Mouse (Mus musculus): Measurements from ENCODE around the gene Cyp4f14. TPM values are rescaled to one million over a fixed set of nuclear protein-coding genes. Genes with fewer than 3 reads are reported as not detected.
"Not testable (repeated sequence)": the region's sequence is repeated elsewhere in the genome, so short reads cannot be mapped to it uniquely, and the experiment has no call there.

The Cyp4f14 gene
- total RNA-seq, 4 experiments from 2014 or later: 4.5 to 7.7 (median 6.4) TPM

DNA sequence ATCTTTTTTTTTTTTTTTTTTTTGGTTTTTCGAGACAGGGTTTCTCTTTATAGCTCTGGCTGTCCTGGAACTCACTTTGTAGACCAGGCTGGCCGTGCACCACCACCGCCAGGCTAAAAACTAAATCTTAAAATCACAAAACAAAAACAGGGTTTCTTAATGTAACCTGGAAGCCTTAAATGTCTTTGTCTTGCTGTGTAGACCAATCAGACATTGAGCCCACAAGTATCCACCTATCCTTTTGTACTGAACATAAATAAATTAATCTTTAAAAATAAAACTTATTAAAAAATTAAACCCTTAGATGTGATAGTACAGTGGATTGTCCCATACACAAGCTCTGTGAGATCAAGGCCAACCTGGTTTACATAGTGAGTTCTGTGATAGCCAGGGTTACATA lies 23.2 kb downstream of the Cyp4f14 start:
- no peak for DNase-seq (ENCODE audit: low spot score in 2 of 2)

DNA sequence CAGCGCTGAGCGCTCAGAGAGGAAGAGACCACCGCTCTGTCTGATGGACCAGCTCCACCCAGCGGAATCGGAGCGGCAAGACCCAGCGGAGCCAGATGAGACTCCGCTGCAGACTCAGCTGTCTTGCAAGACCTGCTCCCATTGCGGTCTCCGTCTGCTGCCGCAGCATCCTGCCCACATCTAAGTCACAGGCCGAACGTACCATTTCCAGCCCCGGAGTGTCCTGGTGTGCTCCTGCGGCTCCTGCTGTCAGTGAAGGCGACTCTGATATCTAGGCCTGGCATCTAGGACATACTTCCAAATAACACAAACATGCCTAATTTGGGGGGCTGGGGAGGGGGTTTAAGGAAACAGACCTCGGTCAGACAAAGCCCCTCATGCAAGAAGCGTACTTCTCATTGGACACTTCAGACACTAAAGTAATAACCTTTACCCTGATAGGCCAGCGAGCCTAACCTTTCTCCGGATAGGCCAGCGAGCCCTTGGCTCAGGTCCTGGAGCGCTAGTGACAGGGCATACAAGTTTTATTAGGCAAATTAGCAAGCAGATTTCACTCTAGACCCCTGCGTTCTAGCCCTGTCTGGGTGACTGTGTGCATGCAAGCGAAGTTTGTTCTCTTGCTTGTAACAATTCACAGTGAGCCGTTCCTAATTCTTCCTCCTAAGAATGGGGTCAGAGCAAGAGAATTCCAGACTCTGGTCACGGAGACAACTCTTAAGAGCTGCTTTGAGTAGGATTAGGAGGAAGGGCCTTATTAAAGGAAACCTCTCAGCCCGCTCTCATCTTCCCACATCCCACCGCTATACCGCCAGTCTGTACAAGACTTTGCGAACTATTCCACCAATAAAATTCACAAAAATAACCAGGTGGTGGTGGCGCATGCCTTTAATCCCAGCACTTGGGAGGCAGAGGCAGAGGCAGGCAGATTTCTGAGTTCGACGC lies 25.6 kb downstream of the Cyp4f14 start, which contains the start of gene Zfp870:
TSS of gene Zfp870 (minus strand) at position 404 of the 942 bp plus-strand sequence.
- DNase-seq (ENCODE audit: low spot score in 2 of 2): peak; percentile 65 to 88

DNA sequence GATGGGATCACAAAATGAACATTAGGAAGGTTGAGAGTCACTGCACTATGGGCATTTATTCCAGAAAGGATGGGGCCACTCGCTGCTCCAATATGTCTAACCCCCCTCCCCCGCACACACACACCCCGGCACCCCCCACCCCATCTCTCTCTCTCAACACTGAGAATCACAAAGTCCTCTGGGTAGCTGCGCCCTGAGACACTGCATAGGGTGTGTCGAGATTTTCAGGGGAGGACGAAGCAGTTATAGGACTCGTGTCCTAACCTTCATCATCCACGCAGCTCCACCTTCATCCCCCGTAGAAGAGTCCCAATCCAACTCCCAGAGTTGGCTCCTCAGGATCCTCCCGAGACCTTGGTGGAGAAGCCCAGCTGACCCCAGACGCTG lies 26.3 kb downstream of the Cyp4f14 start:
- no peak for DNase-seq (ENCODE audit: low spot score in 2 of 2)

DNA sequence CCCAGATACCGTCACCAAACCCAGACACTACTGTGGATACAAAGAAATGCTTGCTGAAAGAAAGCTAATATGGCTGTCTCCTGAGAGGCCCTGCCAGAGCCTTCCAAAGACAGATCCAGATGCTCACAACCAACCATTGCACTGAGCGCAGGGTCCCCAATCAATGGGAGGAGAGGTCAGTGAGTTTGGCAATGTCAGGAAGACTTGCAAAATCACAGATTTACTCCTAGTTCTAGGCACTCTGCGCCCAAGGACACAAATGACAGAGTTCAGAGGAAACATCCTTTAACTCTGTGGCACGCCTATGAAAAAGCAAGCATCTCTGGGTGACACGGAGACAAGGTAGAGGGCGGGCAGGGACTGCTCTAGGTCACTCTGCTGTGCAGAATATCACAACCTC lies 27.5 kb downstream of the Cyp4f14 start:
- no peak for DNase-seq (ENCODE audit: low spot score in 2 of 2)

DNA sequence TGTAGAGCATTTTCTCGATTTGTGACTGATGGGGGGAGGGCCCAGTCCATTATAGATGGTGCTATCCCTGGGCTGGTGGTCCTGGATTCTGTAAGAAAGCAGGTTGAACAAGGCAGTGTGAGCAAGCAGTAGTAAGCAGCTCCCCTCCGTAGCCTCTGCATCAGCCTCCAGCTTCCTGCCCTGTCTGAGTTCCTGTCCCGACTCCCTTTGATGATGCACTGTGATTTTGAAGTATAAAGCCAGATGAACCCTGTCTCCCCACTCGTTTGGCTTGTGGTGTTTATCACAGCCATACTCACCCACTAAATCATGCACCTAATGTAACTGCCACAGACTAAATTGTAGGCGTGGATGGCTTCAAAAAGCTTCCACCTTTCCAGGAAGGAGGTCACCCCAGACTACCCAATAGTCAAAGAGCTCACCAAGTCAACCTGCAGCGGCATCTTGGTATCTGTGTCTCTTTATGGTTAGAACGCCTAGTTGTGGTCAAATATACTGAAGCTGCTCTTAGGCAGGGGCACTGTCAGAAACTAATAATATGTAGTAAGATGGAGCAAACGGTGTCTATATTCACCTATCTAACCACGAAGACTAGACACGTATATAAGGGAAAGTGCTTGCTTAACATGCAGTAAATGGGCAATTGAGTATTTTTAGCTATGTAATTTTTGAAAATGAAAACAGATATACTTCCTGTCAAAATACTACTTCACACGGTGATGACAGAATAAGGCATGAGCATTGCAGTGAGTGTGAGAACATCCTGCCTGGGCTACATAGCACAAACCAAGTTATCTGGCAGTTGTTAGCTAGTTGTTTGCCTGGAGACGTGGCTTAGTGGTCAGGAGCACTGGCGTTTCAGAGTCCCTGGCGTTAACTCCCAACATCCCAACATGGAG lies 36.6 kb downstream of the Cyp4f14 start:
- no peak for DNase-seq (ENCODE audit: low spot score in 2 of 2)

DNA sequence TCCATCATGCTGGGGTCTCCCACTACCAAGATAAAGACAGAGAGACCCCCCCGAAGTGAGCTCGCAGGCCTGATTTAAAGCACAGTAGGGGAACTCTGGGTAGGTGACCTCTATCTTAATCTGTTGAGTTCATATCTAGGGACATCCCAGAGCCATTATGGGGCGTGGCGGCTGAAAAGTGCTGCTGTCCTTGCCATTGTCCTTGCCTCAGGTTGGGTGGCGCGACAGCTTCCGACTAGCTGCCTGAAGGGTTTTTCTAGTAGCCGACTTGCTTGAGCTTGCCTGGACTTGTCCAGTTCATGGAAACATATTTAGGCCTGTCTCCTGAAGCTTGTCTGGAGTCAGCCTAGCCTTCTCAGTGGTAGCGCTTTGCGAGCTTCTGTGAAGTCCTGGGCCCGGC lies 38.4 kb downstream of the Cyp4f14 start:
- DNase-seq (ENCODE audit: low spot score in 2 of 2): no peak

DNA sequence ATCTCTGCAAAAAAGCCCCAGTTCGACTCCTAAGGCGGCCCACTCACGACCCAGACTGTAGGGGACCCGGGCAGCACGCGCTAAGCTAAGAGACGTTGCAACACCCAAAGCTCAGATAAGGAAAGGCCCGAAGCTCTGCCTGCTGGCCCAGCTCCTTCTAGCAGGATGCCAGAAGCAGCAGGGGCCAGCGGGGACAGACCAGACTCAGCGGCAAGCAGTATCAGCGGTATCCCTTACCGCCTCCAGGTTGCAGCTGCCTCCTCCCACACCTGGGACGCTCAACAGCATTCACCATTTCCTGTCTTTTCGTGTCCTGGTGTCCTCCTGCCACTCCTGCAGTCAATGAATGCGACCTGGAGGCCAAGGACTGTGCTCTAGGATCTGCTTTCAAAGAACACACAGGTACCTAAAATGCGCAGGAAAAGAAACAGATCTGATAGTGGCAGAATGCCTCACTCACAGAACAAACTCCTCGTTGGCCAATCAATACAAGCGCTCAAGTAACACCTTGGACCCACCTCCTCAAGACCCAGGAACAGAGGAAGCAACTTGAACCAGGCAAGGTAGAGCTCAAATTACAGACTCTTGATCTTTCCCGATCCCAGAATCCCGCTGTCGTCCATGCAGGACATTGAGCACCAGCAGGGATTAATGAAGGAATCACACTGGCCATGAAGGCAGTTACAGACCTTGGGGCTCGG lies 39.5 kb downstream of the Cyp4f14 start:
- DNase-seq (ENCODE audit: low spot score in 2 of 2): no peak

DNA sequence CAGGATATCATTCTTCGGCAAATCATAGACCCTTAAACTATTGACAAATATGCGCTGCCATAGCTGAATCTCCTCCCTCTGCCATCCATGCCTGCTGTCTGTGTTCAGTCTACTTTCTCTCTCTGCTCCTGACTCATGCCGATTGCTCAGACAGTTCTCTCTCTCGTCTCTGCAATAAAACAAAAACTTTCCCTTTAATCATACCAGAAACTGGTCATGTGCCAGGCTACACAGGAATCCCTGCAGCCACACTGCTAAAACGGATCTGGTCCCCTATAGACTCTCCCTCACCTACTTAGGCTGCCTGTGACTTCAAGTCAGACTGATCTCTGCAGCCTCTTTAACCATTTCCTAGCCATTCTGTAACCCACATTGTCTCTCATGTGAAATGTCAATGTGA lies 44.4 kb downstream of the Cyp4f14 start:
- DNase-seq (ENCODE audit: low spot score in 2 of 2): no peak

DNA sequence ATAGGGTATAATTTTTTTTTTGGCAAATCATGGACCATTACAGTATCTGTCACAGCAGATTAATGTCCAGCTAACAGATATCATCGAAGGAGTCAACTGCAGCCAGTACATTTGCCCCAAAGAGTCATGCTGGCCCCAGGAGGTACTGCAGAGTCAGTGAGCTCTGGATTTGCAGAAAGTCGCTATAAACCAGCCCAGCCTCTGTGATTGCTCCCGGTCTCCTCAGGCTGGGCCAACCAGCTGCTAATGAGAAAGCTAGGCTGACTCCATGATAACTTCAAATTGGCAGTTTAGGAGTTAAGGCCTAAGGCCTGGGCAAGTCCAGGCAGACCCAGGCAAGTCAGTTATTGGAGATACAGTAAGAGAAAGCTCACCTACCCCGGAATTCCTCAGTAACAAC lies 45.1 kb downstream of the Cyp4f14 start:
- DNase-seq (ENCODE audit: low spot score in 2 of 2): no peak

DNA sequence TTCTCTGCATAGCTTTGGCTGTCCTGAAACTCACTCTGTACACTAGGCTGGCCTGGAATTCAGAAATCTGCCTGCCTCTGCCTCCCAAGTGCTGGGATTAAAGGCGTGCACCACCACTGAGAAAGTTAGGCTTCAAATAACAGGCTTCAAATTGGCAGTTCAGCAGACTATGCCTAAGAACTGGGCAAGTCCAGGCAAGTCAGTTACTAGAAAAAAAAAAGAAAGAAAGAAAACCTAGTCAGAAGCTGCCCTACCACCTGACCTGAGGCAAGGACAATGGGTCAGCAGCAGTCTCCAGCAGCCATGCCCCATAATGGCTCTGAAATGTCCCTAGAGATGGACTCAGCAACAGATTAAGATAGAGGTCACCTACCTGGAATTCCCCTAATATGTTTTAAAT lies 45.7 kb downstream of the Cyp4f14 start:
- DNase-seq (ENCODE audit: low spot score in 2 of 2): no peak

DNA sequence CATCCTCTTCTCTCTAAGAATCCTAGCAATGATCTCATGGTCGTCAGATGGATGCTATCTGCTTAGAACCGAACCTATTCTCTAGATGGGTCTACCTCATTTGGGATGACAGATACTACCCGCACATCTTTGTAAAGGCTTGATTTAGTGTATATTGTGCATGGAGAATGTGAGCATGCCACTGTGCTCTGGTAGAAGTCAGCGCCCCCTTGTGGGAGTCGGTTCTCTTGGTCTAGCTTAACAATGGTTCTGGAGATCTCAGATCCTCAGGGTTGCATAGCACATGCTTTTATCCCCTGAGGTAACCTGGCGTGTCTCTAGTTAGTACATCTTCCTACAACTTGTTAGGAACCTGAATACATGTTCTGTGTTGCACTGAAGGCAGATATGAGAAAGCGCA lies 49.9 kb downstream of the Cyp4f14 start:
- not testable (repeated sequence) for DNase-seq (ENCODE audit: low spot score in 2 of 2)

DNA sequence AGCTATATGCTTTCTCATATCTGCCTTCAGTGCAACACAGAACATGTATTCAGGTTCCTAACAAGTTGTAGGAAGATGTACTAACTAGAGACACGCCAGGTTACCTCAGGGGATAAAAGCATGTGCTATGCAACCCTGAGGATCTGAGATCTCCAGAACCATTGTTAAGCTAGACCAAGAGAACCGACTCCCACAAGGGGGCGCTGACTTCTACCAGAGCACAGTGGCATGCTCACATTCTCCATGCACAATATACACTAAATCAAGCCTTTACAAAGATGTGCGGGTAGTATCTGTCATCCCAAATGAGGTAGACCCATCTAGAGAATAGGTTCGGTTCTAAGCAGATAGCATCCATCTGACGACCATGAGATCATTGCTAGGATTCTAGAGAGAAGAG lies 60.4 kb downstream of the Cyp4f14 start:
- not testable (repeated sequence) for DNase-seq (ENCODE audit: low spot score in 2 of 2)

Other genes starting within 250 kb of the Cyp4f14 start
- gene Cyp4f15, start 231.7 kb downstream of the Cyp4f14 start, total RNA-seq (2022): 10 to 100 TPM; 14.8 to 20.4 (median 18.0) TPM
- gene Zfp871, start 129.1 kb downstream of the Cyp4f14 start, total RNA-seq (2022): 10 to 100 TPM; 65.9 to 94.1 (median 79.6) TPM
- gene Zfp811, start 107.4 kb downstream of the Cyp4f14 start, total RNA-seq (2022): 1 to 10 TPM; 3.5 to 6.6 (median 5.3) TPM
- 10 to 100 TPM; 25.7 to 30.9 (median 28.5) TPM for gene Zfp799, start 87.1 kb downstream of the Cyp4f14 start, total RNA-seq (2022)
- 10 to 100 TPM; 10.1 to 13.6 (median 10.4) TPM for gene Zfp870, start 25.7 kb downstream of the Cyp4f14 start, total RNA-seq (2022)
- gene Cyp4f13, start 30.1 kb upstream of the Cyp4f14 start, total RNA-seq (2022): 10 to 100 TPM; 20.5 to 22.6 (median 22.5) TPM
- 1 to 10 TPM; 4.8 to 7.0 (median 5.9) TPM for gene Zfp472, start 48.5 kb upstream of the Cyp4f14 start, total RNA-seq (2022)
- 10 to 100 TPM; 15.0 to 16.7 (median 15.9) TPM for gene Zfp952, start 75.8 kb upstream of the Cyp4f14 start, total RNA-seq (2022)
- 10 to 100 TPM; 18.8 to 22.3 (median 20.7) TPM for gene Zfp763, start 116.1 kb upstream of the Cyp4f14 start, total RNA-seq (2022)
- gene 4921501E09Rik, start 150.7 kb upstream of the Cyp4f14 start, total RNA-seq (2022): under 1 TPM in 1 of 4 experiments, not detected in 3; 0.08 TPM
- gene Zfp563, start 172.0 kb upstream of the Cyp4f14 start, total RNA-seq (2022): 10 to 100 TPM; 18.4 to 22.1 (median 19.7) TPM
- gene Morc2b, start 222.3 kb upstream of the Cyp4f14 start, total RNA-seq (2022): 1 to 10 TPM; 3.7 to 4.3 (median 4.0) TPM